Mouse (Mus musculus): ENCODE data around the gene Ccdc157.
"Not testable (repeated sequence)": the region's sequence is repeated elsewhere in the genome, so short reads cannot be mapped to it uniquely, and the experiment has no call there.

Gene Ccdc157

GRCm38 (mm10) chr11:4133450-4133849 lies 26.6 kb downstream of the Ccdc157 start:
- no peak for DNase-seq (ENCODE audit: low spot score in 2 of 2)

GRCm38 (mm10) chr11:4128461-4128860 lies 31.6 kb downstream of the Ccdc157 start:
- DNase-seq (ENCODE audit: low spot score in 2 of 2) = not testable (repeated sequence)

- no peak for DNase-seq (ENCODE audit: low spot score in 2 of 2)
These were observed 33.0 kb downstream of the Ccdc157 start for GRCm38 (mm10) chr11:4127059-4127458.

GRCm38 (mm10) chr11:4123922-4124321 lies 36.2 kb downstream of the Ccdc157 start:
- DNase-seq (ENCODE audit: low spot score in 2 of 2) = no peak

GRCm38 (mm10) chr11:4122742-4123579 lies 37.1 kb downstream of the Ccdc157 start, which contains the start of gene Sec14l2:
Gene Sec14l2, minus strand, starts transcription at chr11:4123415.
- no peak for DNase-seq (ENCODE audit: low spot score in 2 of 2)

- DNase-seq (ENCODE audit: low spot score in 2 of 2) = no peak
These were observed 37.9 kb downstream of the Ccdc157 start for GRCm38 (mm10) chr11:4122226-4122625.

GRCm38 (mm10) chr11:4121691-4122090 lies 38.4 kb downstream of the Ccdc157 start:
- DNase-seq (ENCODE audit: low spot score in 2 of 2) = no peak

GRCm38 (mm10) chr11:4119635-4120034 lies 40.5 kb downstream of the Ccdc157 start:
- DNase-seq (ENCODE audit: low spot score in 2 of 2) = no peak

- peak; percentile 66 to 67 for DNase-seq (ENCODE audit: low spot score in 2 of 2)
These were observed 41.8 kb downstream of the Ccdc157 start for GRCm38 (mm10) chr11:4118081-4118921.

GRCm38 (mm10) chr11:4117372-4118071 lies 42.6 kb downstream of the Ccdc157 start:
- no peak for DNase-seq (ENCODE audit: low spot score in 2 of 2)

GRCm38 (mm10) chr11:4116458-4117141 lies 43.5 kb downstream of the Ccdc157 start:
- DNase-seq (ENCODE audit: low spot score in 2 of 2) = no peak

- DNase-seq (ENCODE audit: low spot score in 2 of 2) = no peak
These were observed 44.7 kb downstream of the Ccdc157 start for GRCm38 (mm10) chr11:4115407-4115806.

- DNase-seq (ENCODE audit: low spot score in 2 of 2) = not testable (repeated sequence)
These were observed 45.6 kb downstream of the Ccdc157 start for GRCm38 (mm10) chr11:4114541-4114940.

- DNase-seq (ENCODE audit: low spot score in 2 of 2) = no peak
These were observed 46.1 kb downstream of the Ccdc157 start for GRCm38 (mm10) chr11:4113970-4114369.

GRCm38 (mm10) chr11:4113496-4113895 lies 46.6 kb downstream of the Ccdc157 start:
- no peak for DNase-seq (ENCODE audit: low spot score in 2 of 2)

- no peak for DNase-seq (ENCODE audit: low spot score in 2 of 2)
These were observed 47.2 kb downstream of the Ccdc157 start for GRCm38 (mm10) chr11:4112861-4113260.

- DNase-seq (ENCODE audit: low spot score in 2 of 2) = no peak
These were observed 48.1 kb downstream of the Ccdc157 start for GRCm38 (mm10) chr11:4112033-4112432.

GRCm38 (mm10) chr11:4108691-4109090 lies 51.4 kb downstream of the Ccdc157 start:
- no peak for DNase-seq (ENCODE audit: low spot score in 2 of 2)

- DNase-seq (ENCODE audit: low spot score in 2 of 2) = not testable (repeated sequence)
These were observed 52.2 kb downstream of the Ccdc157 start for GRCm38 (mm10) chr11:4107901-4108300.

- DNase-seq (ENCODE audit: low spot score in 2 of 2) = no peak
These were observed 54.6 kb downstream of the Ccdc157 start for GRCm38 (mm10) chr11:4105444-4105843.

GRCm38 (mm10) chr11:4104989-4105388 lies 55.1 kb downstream of the Ccdc157 start:
- DNase-seq (ENCODE audit: low spot score in 2 of 2) = no peak
